Mouse (Mus musculus): ENCODE results near the gene Ccdc65.

DNA sequence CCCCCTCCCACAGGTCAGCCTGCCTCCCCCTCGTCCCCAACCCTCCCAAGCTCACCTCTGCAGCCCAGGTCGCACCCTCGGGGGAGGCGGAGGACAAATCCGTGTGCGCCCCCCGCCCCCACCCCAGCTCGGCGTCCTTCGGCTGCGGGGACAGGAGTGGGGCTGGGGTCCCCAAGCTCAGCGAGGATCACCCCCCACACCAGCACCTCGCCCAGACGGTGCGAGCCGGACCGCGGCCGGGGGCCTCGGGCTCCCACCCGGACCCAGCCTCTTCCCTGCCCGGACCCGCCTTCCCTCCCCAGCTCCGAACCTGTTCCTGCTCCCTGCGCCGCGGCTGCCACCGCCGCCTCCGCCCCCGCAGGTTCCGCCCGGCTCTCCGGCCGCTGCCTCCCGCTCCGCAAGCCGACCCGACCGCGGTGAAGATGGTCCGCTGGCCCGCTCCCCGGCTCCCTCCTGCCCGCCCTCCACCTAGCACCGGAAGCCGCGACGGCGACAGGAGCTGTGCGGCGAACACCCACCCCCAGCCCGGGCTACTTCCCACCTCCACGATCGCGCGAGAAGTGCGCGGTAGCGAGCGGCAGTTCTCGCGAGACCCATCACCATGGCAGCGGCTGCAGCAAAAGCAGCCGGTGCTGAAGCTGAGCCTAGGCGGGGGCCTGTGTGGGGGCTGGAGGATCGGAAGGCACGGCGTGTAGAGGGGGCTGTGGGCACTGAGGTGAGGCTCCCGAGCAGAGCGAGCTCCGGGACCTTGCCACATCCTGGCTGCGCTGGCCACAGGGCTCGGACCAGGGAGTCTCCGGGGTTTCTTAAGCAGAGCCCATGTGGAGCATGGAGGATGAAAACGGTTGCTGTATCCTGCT, 54.9 kb downstream of the Ccdc65 start, which contains the start of gene Arf3:
- TF ChIP-seq CTCF (IDR thresholded peaks at IDR 0.05; ENCODE audit: low read depth, low read length), result no peak
- no peak for TF ChIP-seq POLR2A (IDR thresholded peaks at IDR 0.05; ENCODE audit: insufficient read depth, low read length)

All from ES-Bruce4 (cell line).